Mouse (Mus musculus) brain, embryonic 14.5 days (tissue): ENCODE results near the gene Slc38a1.

Source experiments
- CTCF ChIP-seq: fragments of 200-500 bp; IDR thresholded peaks from 2 replicates; pipeline ENCODE4 v1.5.1; 2012; ENCODE audit warnings: inconsistent platforms, mild to moderate bottlenecking, moderate library complexity, borderline replicate concordance; ENCODE audit not compliant: insufficient read depth, insufficient read length; ENCODE audit errors: extremely low read depth
- POLR2A ChIP-seq: fragments of 200-500 bp; IDR thresholded peaks from 2 replicates; pipeline ENCODE4 v1.6.1; 2012; ENCODE audit warnings: mild to moderate bottlenecking, inconsistent platforms, borderline replicate concordance; ENCODE audit not compliant: poor library complexity, insufficient read depth, insufficient read length, severe bottlenecking; ENCODE audit errors: extremely low read depth

- TF ChIP-seq CTCF (no peak), POLR2A (no peak)
These were observed 43.7 kb downstream of the Slc38a1 start for GRCm38 (mm10) chr15:96598888-96599578.
